Mouse (Mus musculus) kidney, adult 9 months (tissue): ENCODE measurements around the gene E2f6.

Experiments
- DNase-seq: peaks from one replicate; pipeline ENCODE4 v3.0.0; 2022

The E2f6 gene

DNA sequence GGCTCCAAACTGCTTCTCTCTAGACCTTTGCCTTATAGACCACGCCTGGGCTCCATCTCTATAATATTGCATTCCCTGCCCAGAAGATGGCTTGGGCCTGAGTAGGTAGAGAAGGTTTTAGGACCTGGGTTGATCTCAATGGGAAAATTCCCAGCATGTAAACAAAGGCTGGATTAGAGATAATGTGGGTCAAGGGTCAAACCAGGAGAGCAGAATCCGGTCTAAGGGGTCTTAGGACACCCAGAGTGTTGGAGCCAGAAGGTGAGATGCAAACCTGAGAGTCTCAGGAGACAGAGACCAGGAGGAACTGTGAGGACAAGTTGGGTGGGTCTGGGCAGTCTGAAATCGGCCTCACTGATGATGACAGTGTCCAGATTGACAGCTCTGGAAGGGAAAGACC lies 65.9 kb downstream of the E2f6 start:
- no peak for DNase-seq

GRCm38 (mm10) chr12:16877141-16877540 lies 66.4 kb downstream of the E2f6 start:
- DNase-seq: no peak

DNA sequence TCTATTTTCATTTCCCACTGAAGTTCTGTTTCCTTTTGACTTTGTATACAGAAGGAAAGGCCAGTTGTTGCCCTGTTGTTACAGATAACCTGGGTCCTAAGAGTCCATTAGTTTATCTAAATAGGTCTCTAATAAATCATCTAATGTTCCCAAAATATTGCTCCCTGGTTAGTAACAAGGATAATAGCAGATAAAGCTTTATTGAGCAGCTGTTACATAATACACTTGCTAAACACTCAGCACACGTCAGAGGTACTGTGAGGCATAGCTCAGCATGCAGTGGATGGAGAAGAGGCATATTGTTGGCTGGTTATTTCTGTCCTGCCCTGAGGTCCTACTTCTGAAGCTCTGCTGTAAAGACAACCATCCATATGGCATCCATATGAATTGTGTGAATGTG lies 66.9 kb downstream of the E2f6 start:
- no peak for DNase-seq

DNA sequence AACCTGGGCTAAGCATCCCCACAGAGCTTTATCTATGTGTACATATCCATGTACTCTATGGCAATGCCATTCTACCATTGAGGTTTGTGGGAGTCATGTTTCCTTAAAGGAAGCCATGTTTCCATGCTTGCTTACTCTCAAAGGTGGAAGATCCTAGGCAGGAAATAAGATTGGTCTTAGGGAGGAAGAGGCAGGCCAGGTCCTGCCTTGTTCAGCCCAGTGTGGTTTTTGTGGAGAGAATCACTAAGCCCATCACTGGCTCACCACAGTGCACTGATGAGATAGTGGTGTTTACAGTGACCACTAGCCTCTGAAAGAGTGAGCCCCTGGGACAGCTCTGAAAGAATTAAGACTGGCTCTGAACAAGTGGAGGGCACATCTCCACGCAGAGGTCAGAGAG lies 68.6 kb downstream of the E2f6 start:
- DNase-seq: no peak

- DNase-seq: no peak
These were observed 69.3 kb downstream of the E2f6 start for GRCm38 (mm10) chr12:16880077-16880476.

- no peak for DNase-seq
These were observed 71.7 kb downstream of the E2f6 start for GRCm38 (mm10) chr12:16882442-16882841.

DNA sequence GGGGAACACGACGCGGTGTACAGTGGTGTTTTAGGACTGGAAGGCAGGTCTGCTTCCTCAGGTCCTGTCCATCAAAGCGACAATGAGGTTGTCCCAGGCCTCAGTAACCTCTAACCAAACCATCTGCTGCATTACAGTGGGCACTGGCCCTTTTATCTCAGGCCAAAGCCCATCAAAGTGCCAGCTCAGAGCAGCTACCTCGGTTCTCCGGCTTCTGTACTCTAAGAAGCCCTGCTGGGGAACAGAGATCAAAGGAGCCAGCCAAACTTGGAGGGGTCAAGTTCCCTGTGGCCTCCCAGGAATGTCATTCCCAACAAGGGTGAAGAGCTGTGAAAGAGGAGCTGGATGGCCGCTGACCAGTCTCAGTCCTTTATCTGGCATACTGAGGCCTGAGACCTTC lies 72.3 kb downstream of the E2f6 start:
- no peak for DNase-seq

- no peak for DNase-seq
These were observed 73.8 kb downstream of the E2f6 start for GRCm38 (mm10) chr12:16884534-16884933.

DNA sequence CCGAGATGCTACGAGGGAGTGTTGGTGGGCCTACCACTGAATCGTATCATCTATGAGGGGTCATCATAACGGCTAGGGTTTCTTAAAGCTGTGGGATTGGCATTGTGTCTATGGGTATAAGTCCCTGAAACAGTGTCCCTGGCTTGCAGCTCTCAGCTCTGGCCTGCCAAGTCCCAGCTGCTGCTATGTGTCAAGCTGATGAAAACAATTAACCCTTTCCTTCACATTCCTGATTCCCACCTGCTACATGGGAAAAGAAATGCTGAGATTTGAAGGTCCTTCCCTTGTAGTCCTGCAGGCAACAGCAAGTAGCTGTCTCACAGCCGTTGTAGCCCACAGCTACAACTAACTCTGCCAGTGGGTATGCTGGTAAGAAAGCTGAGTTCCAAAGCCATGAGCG lies 75.6 kb downstream of the E2f6 start:
- no peak for DNase-seq
